Mouse (Mus musculus): ENCODE measurements around the gene Zfhx3. TPM values are rescaled to one million over a fixed set of nuclear protein-coding genes. Genes with fewer than 3 reads are reported as not detected.

The Zfhx3 gene
- polyA plus RNA-seq, 2 experiments, result 14.4 to 26.1 TPM

- WGBS, result 83% methylated on average over 8 of the region's 8 CpGs
Measured at GRCm38 (mm10) chr8:108887890-108888289, 945.4 kb downstream of the Zfhx3 start.

GRCm38 (mm10) chr8:108888924-108889323 lies 946.5 kb downstream of the Zfhx3 start:
- H3K27ac ChIP-seq (replicated peaks; ENCODE audit: low read depth, low read length), result no peak overlapping the region
- WGBS, result 20% methylated on average over 4 of the region's 4 CpGs
- no peak for ATAC-seq (ENCODE audit: low FRiP score, low read depth)
- no peak for DNase-seq (ENCODE audit: low spot score)
- TF ChIP-seq POLR2A (IDR thresholded peaks at IDR 0.05; ENCODE audit: borderline replicate concordance, extremely low read depth, insufficient read depth, insufficient read length), result no peak
- H3K36me3 ChIP-seq (ENCODE audit: control insufficient read depth, insufficient read depth, low read length), result peaks cover 8% of the 10 kb centered on the region; the same call in 1 of the 2 replicates
- H3K4me1 ChIP-seq (ENCODE audit: control insufficient read depth, insufficient read depth, low read length), result peaks cover 33% of the 10 kb centered on the region
- H3K4me3 ChIP-seq (replicated peaks; ENCODE audit: low read length), result no peak overlapping the region
- H3K27me3 ChIP-seq (ENCODE audit: control insufficient read depth, insufficient read depth, low read length), result no peaks in the 10 kb centered on the region
- H3K9me3 ChIP-seq (ENCODE audit: control insufficient read depth, low read length), result no peaks in the 10 kb centered on the region
- H3K9ac ChIP-seq (ENCODE audit: low read depth, low read length, severe bottlenecking), result no peak overlapping the region
- no peak overlapping the region for H3K4me2 ChIP-seq (replicated peaks; ENCODE audit: low read depth, low read length, severe bottlenecking)

More at GRCm38 (mm10) chr8:108887890-108888289, 945.4 kb downstream of the Zfhx3 start:
- Histone ChIP-seq H3K9ac (ENCODE audit: low read depth, low read length, severe bottlenecking) (no peak overlapping the region), H3K4me2 (replicated peaks; ENCODE audit: low read depth, low read length, severe bottlenecking) (no peak overlapping the region), H3K4me1 (ENCODE audit: control insufficient read depth, insufficient read depth, low read length) (peaks cover 31% of the 10 kb centered on the region), H3K4me3 (replicated peaks; ENCODE audit: low read length) (no peak overlapping the region), H3K9me3 (ENCODE audit: control insufficient read depth, low read length) (no peaks in the 10 kb centered on the region), H3K27ac (replicated peaks; ENCODE audit: low read depth, low read length) (no peak overlapping the region), H3K27me3 (ENCODE audit: control insufficient read depth, insufficient read depth, low read length) (no peaks in the 10 kb centered on the region), H3K36me3 (ENCODE audit: control insufficient read depth, insufficient read depth, low read length) (0 out of 2 replicates have a peak, but pooled peaks cover 2% of the 10 kb centered on the region)
- no peak for TF ChIP-seq POLR2A (IDR thresholded peaks at IDR 0.05; ENCODE audit: borderline replicate concordance, extremely low read depth, insufficient read depth, insufficient read length)
- ATAC-seq (ENCODE audit: low FRiP score, low read depth) (no peak), DNase-seq (ENCODE audit: low spot score) (no peak)

GRCm38 (mm10) chr8:108889406-108889805 lies 947.0 kb downstream of the Zfhx3 start:
- DNase-seq (ENCODE audit: low spot score), result no peak
- Histone ChIP-seq H3K36me3 (ENCODE audit: control insufficient read depth, insufficient read depth, low read length) (peaks cover 8% of the 10 kb centered on the region; the same call in 1 of the 2 replicates), H3K9me3 (ENCODE audit: control insufficient read depth, low read length) (no peaks in the 10 kb centered on the region), H3K27me3 (ENCODE audit: control insufficient read depth, insufficient read depth, low read length) (no peaks in the 10 kb centered on the region), H3K4me2 (replicated peaks; ENCODE audit: low read depth, low read length, severe bottlenecking) (no peak overlapping the region), H3K27ac (replicated peaks; ENCODE audit: low read depth, low read length) (no peak overlapping the region), H3K4me1 (ENCODE audit: control insufficient read depth, insufficient read depth, low read length) (peaks cover 36% of the 10 kb centered on the region), H3K9ac (ENCODE audit: low read depth, low read length, severe bottlenecking) (no peak overlapping the region), H3K4me3 (replicated peaks; ENCODE audit: low read length) (no peak overlapping the region)
- WGBS, result 47% methylated on average over 5 of the region's 5 CpGs
- no peak for ATAC-seq (ENCODE audit: low FRiP score, low read depth)
- no peak for TF ChIP-seq POLR2A (IDR thresholded peaks at IDR 0.05; ENCODE audit: borderline replicate concordance, extremely low read depth, insufficient read depth, insufficient read length)

- H3K4me3 ChIP-seq (replicated peaks; ENCODE audit: low read length), result no peak overlapping the region
- peaks cover 8% of the 10 kb centered on the region; the same call in 1 of the 2 replicates for H3K36me3 ChIP-seq (ENCODE audit: control insufficient read depth, insufficient read depth, low read length)
- no peaks in the 10 kb centered on the region for H3K9me3 ChIP-seq (ENCODE audit: control insufficient read depth, low read length)
- H3K4me1 ChIP-seq (ENCODE audit: control insufficient read depth, insufficient read depth, low read length), result peaks cover 58% of the 10 kb centered on the region
- TF ChIP-seq POLR2A (IDR thresholded peaks at IDR 0.05; ENCODE audit: borderline replicate concordance, extremely low read depth, insufficient read depth, insufficient read length), result no peak
- no peak overlapping the region for H3K9ac ChIP-seq (ENCODE audit: low read depth, low read length, severe bottlenecking)
- WGBS, result 37% methylated on average over 10 of the region's 10 CpGs
- DNase-seq (ENCODE audit: low spot score) (no peak), ATAC-seq (ENCODE audit: low FRiP score, low read depth) (no peak)
- no peak overlapping the region for H3K27ac ChIP-seq (replicated peaks; ENCODE audit: low read depth, low read length)
- H3K27me3 ChIP-seq (ENCODE audit: control insufficient read depth, insufficient read depth, low read length), result no peaks in the 10 kb centered on the region
- H3K4me2 ChIP-seq (replicated peaks; ENCODE audit: low read depth, low read length, severe bottlenecking), result no peak overlapping the region
Measured at GRCm38 (mm10) chr8:108894287-108894686, 951.8 kb downstream of the Zfhx3 start.

- H3K4me1 ChIP-seq (ENCODE audit: control insufficient read depth, insufficient read depth, low read length), result peaks cover 59% of the 10 kb centered on the region
- peak overlapping the region; percentile 28 for H3K4me2 ChIP-seq (replicated peaks; ENCODE audit: low read depth, low read length, severe bottlenecking)
- H3K36me3 ChIP-seq (ENCODE audit: control insufficient read depth, insufficient read depth, low read length), result peaks cover 11% of the 10 kb centered on the region; the same call in 1 of the 2 replicates
- no peak overlapping the region for H3K9ac ChIP-seq (ENCODE audit: low read depth, low read length, severe bottlenecking)
- TF ChIP-seq POLR2A (IDR thresholded peaks at IDR 0.05; ENCODE audit: borderline replicate concordance, extremely low read depth, insufficient read depth, insufficient read length), result no peak
- H3K4me3 ChIP-seq (replicated peaks; ENCODE audit: low read length), result no peak overlapping the region
- H3K27me3 ChIP-seq (ENCODE audit: control insufficient read depth, insufficient read depth, low read length), result no peaks in the 10 kb centered on the region
- DNase-seq (ENCODE audit: low spot score) (peak; percentile 79), ATAC-seq (ENCODE audit: low FRiP score, low read depth) (peak; percentile 62; the same call in 1 of the 2 replicates)
- no peaks in the 10 kb centered on the region for H3K9me3 ChIP-seq (ENCODE audit: control insufficient read depth, low read length)
- H3K27ac ChIP-seq (replicated peaks; ENCODE audit: low read depth, low read length), result peak overlapping the region; percentile 63
- WGBS, result 34% methylated on average over 18 of the region's 18 CpGs
Measured at GRCm38 (mm10) chr8:108896468-108897346, 954.3 kb downstream of the Zfhx3 start.
